ENCODE assay signal across 11 mouse cellular contexts in the genomic region with DNA sequence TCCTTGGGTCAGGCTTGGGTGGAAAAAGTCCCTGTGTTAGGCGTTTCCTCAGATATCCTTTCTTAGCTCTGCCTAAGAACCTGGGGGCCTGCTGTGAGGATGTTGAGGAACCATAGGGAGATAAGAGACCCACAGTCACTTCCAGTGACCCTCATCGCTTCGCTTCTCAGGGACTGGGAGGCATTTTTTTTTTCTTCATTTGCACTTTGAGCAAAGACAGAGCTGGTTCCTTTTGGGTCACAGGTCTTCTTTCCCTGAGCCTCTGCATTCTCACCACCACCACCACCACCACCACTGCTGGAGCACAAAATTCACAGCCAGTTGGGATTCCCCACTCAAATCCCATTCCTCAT. TPM values are rescaled to one million over a fixed set of nuclear protein-coding genes. Genes with fewer than 3 reads are reported as not detected.
DNase-seq lines count a peak whose midpoint lies in the region; TF ChIP-seq lines count a peak whose summit lies in the region.
"Had no signal": no experiment of that assay in that cellular context is flagged by ENCODE, and none has a peak within 500 bp of the region (broad histone marks: within the 10 kb centered on the region; RNA-seq: fewer than 3 reads in every experiment).

No protein-coding gene starts in this region.

- DNase-seq in heart, embryonic 10.5 days (ENCODE audit: low spot score) = no peak
- DNase-seq in heart, adult 11 months = no peak
- no peak for DNase-seq in layer of hippocampus, adult 2 months (ENCODE audit: low spot score in 2 of 2)
- DNase-seq in layer of hippocampus, postnatal 10 days (ENCODE audit: low spot score in 2 of 2) = no peak
- no peak for DNase-seq in limb, embryonic 10.5 days (ENCODE audit: low spot score)
- DNase-seq in urinary bladder, postnatal 25 days (ENCODE audit: low spot score) = no peak
- DNase-seq in spleen, postnatal 4 days (ENCODE audit: low spot score in 2 of 2) = no peak
- DNase-seq: kidney, adult 8-10 months; right cerebral cortex, postnatal 14 days; thymus, adult 18-20 months had no signal

- H3K4me1 ChIP-seq in heart, embryonic 10.5 days = peaks cover 63% of the 10 kb centered on the region
- peaks cover 5% of the 10 kb centered on the region; the same call in 1 of the 2 replicates for H3K4me1 ChIP-seq in brown adipose tissue, adult 24 weeks (ENCODE audit: control insufficient read depth, insufficient read depth, insufficient read length, low read length)
- H3K4me1 ChIP-seq in limb, embryonic 10.5 days = peaks cover 71% of the 10 kb centered on the region

- H3K27me3 ChIP-seq in heart, embryonic 10.5 days (ENCODE audit: insufficient read depth, poor library complexity, severe bottlenecking) = peaks cover 99% of the 10 kb centered on the region
- H3K27me3 ChIP-seq in limb, embryonic 10.5 days (ENCODE audit: low read depth, poor library complexity, severe bottlenecking) = peaks cover 95% of the 10 kb centered on the region

- H3K9me3 ChIP-seq in heart, embryonic 10.5 days = no peaks in the 10 kb centered on the region
- H3K9me3 ChIP-seq in limb, embryonic 10.5 days (replicated peaks) = no peaks in the 10 kb centered on the region

- peaks cover 17% of the 10 kb centered on the region for H3K36me3 ChIP-seq in heart, embryonic 10.5 days
- H3K36me3 ChIP-seq in limb, embryonic 10.5 days = peaks cover 32% of the 10 kb centered on the region

- peak overlapping the region; percentile 54 for H3K4me3 ChIP-seq in heart, embryonic 10.5 days
- H3K4me3 ChIP-seq in layer of hippocampus, adult 2 months = no peak overlapping the region
- H3K4me3 ChIP-seq in brown adipose tissue, adult 24 weeks (ENCODE audit: insufficient read depth, low read depth, low read length) = peak overlapping the region; percentile 58
- H3K4me3 ChIP-seq in limb, embryonic 10.5 days = peak overlapping the region; percentile 45

- TF ChIP-seq CTCF in layer of hippocampus, adult 2 months (conservative IDR thresholded peaks at IDR 0.05) = no peak

- 8% methylated on average over 3 of the region's 3 CpGs for WGBS in heart, embryonic 10.5 days
- 19% methylated on average over 3 of the region's 3 CpGs for WGBS in limb, embryonic 10.5 days

- no peak overlapping the region for H3K27ac ChIP-seq in heart, embryonic 10.5 days
- peak overlapping the region; percentile 89 for H3K27ac ChIP-seq in layer of hippocampus, adult 2 months
- H3K27ac ChIP-seq in brown adipose tissue, adult 24 weeks (replicated peaks; ENCODE audit: low read depth, low read length) = peak overlapping the region; percentile 93
- no peak overlapping the region for H3K27ac ChIP-seq in limb, embryonic 10.5 days

RNA-seq across cellular contexts. Expression of gene Slc26a10, which starts 0.2 kb away (rescaled TPM):
- 9.2 and 12.9 TPM in 2 replicates for polyA plus RNA-seq in heart, embryonic 10.5 days (2016; fragmentation: Nextera tagmentation; extraction: Ambion mirVana)
- total RNA-seq in layer of hippocampus, adult 2 months (2021) = 10 to 100 TPM; 21.9 to 25.4 TPM
- total RNA-seq in layer of hippocampus, postnatal 10 days (2021) = 1 to 10 TPM; 2.0 to 2.6 TPM
- 1.0 and 4.8 TPM in 2 replicates for polyA plus RNA-seq in brown adipose tissue, adult 24 weeks (2012; ENCODE audit: insufficient read depth, insufficient read length, missing spikeins)
- 3.4 and 4.1 TPM in 2 replicates for polyA plus RNA-seq in limb, embryonic 10.5 days (2016; fragmentation: Nextera tagmentation; extraction: Ambion mirVana)

RNA-seq across cellular contexts. Expression of gene Arhgef25, which starts 9.2 kb away (rescaled TPM):
- 21.4 and 28.8 TPM in 2 replicates for polyA plus RNA-seq in heart, embryonic 10.5 days (2016; fragmentation: Nextera tagmentation; extraction: Ambion mirVana)
- total RNA-seq in layer of hippocampus, adult 2 months (2021) = 100 to 1,000 TPM; 395 to 408 TPM
- total RNA-seq in layer of hippocampus, postnatal 10 days (2021) = 100 to 1,000 TPM; 125 to 132 TPM
- polyA plus RNA-seq in brown adipose tissue, adult 24 weeks (2012; ENCODE audit: insufficient read depth, insufficient read length, missing spikeins) = 2.0 and 4.0 TPM in 2 replicates
- polyA plus RNA-seq in limb, embryonic 10.5 days (2016; fragmentation: Nextera tagmentation; extraction: Ambion mirVana) = 25.8 and 36.3 TPM in 2 replicates

RNA-seq across cellular contexts. Expression of gene Dtx3, which starts 14.9 kb away (rescaled TPM):
- 78.4 and 91.4 TPM in 2 replicates for polyA plus RNA-seq in heart, embryonic 10.5 days (2016; fragmentation: Nextera tagmentation; extraction: Ambion mirVana)
- 100 to 1,000 TPM; 227 to 255 TPM for total RNA-seq in layer of hippocampus, adult 2 months (2021)
- total RNA-seq in layer of hippocampus, postnatal 10 days (2021) = 100 to 1,000 TPM; 187 to 203 TPM
- polyA plus RNA-seq in brown adipose tissue, adult 24 weeks (2012; ENCODE audit: insufficient read depth, insufficient read length, missing spikeins) = 5.0 and 5.8 TPM in 2 replicates
- 91.4 and 122 TPM in 2 replicates for polyA plus RNA-seq in limb, embryonic 10.5 days (2016; fragmentation: Nextera tagmentation; extraction: Ambion mirVana)

RNA-seq across cellular contexts. Expression of gene B4galnt1, which starts 15.6 kb away (rescaled TPM):
- polyA plus RNA-seq in heart, embryonic 10.5 days (2016; fragmentation: Nextera tagmentation; extraction: Ambion mirVana) = 1.5 and 3.6 TPM in 2 replicates
- 100 to 1,000 TPM; 116 to 123 TPM for total RNA-seq in layer of hippocampus, adult 2 months (2021)
- 100 to 1,000 TPM; 107 to 116 TPM for total RNA-seq in layer of hippocampus, postnatal 10 days (2021)
- 0.95 and 1.8 TPM in 2 replicates for polyA plus RNA-seq in brown adipose tissue, adult 24 weeks (2012; ENCODE audit: insufficient read depth, insufficient read length, missing spikeins)
- polyA plus RNA-seq in limb, embryonic 10.5 days (2016; fragmentation: Nextera tagmentation; extraction: Ambion mirVana) = 2.8 and 3.4 TPM in 2 replicates

RNA-seq across cellular contexts. Expression of gene Pip4k2c, which starts 30.7 kb away (rescaled TPM):
- 27.9 and 29.3 TPM in 2 replicates for polyA plus RNA-seq in heart, embryonic 10.5 days (2016; fragmentation: Nextera tagmentation; extraction: Ambion mirVana)
- total RNA-seq in layer of hippocampus, adult 2 months (2021) = 10 to 100 TPM; 98.0 to 98.6 TPM
- total RNA-seq in layer of hippocampus, postnatal 10 days (2021) = 10 to 100 TPM; 38.3 to 38.4 TPM
- 15.4 and 18.5 TPM in 2 replicates for polyA plus RNA-seq in brown adipose tissue, adult 24 weeks (2012; ENCODE audit: insufficient read depth, insufficient read length, missing spikeins)
- 25.0 and 27.8 TPM in 2 replicates for polyA plus RNA-seq in limb, embryonic 10.5 days (2016; fragmentation: Nextera tagmentation; extraction: Ambion mirVana)

Comparison
In these comparisons a context has a peak if more than half of its experiments do, and no peak if none do; other contexts are left out.
1. H3K27ac ChIP-seq: peak in layer of hippocampus, adult 2 months (single experiment) and brown adipose tissue, adult 24 weeks (single experiment); none in heart, embryonic 10.5 days (single experiment) and limb, embryonic 10.5 days (single experiment).
2. RNA of gene Dtx3, which starts 14.9 kb away (polyA plus RNA-seq): 91.4 to 122 TPM in limb, embryonic 10.5 days and 78.4 to 91.4 TPM in heart, embryonic 10.5 days; 5.0 to 5.8 TPM in brown adipose tissue, adult 24 weeks; every median in the first group is over 10 times any median in the second.